ENCODE assay signal across 15 mouse cellular contexts in the genomic region with DNA sequence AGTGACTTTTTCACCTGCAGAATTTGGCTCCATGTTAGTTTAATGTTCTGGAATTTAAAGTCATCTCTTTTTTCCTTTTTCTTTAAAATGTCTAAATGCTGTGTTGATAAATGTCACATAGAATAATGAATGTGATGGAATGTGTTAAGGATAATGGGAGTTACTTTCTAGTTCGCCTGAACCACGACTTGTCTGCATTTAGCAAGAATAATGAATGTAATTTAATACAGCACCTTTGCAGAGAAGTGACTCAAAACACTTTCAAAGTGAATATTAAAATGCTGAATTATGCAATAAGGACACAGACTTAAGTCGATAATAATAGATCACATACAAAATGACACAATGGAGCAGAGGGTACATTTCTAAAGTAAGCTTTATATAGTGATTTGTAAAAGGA.
"Had no signal": no experiment of that assay in that cellular context is flagged by ENCODE, and none has a peak within 500 bp of the region (broad histone marks: within the 10 kb centered on the region; RNA-seq: fewer than 3 reads in every experiment).

No protein-coding gene starts in this region.

- H3K9ac ChIP-seq: liver, postnatal 0 days; lung, embryonic 15.5 days; midbrain, embryonic 12.5 days; midbrain, embryonic 15.5 days; neural tube, embryonic 12.5 days had no signal

- DNase-seq: liver, postnatal 0 days; lung, adult 2 months; lung, postnatal 4 days; right cerebral cortex, postnatal 25 days; right cerebral cortex, postnatal 4 days; spleen, adult 18-20 months; thymus, adult 2 months; thymus, postnatal 25 days; thymus, postnatal 4 days had no signal

- ATAC-seq: lung, postnatal 0 days; midbrain, embryonic 15.5 days had no signal

- H3K27ac ChIP-seq: lung, embryonic 15.5 days; midbrain, embryonic 10.5 days; midbrain, embryonic 12.5 days; midbrain, embryonic 15.5 days; neural tube, embryonic 12.5 days had no signal

- H3K4me3 ChIP-seq: lung, embryonic 15.5 days; midbrain, embryonic 10.5 days; midbrain, embryonic 12.5 days; midbrain, embryonic 15.5 days; neural tube, embryonic 12.5 days had no signal

- H3K4me2 ChIP-seq: lung, embryonic 15.5 days; midbrain, embryonic 12.5 days; midbrain, embryonic 15.5 days; neural tube, embryonic 12.5 days had no signal

- H3K36me3 ChIP-seq: lung, embryonic 15.5 days; midbrain, embryonic 10.5 days; midbrain, embryonic 12.5 days; midbrain, embryonic 15.5 days; neural tube, embryonic 12.5 days had no signal

- H3K4me1 ChIP-seq: lung, embryonic 15.5 days; midbrain, embryonic 10.5 days; midbrain, embryonic 12.5 days; midbrain, embryonic 15.5 days; neural tube, embryonic 12.5 days had no signal

- H3K9me3 ChIP-seq: lung, embryonic 15.5 days; midbrain, embryonic 10.5 days; midbrain, embryonic 12.5 days; midbrain, embryonic 15.5 days; neural tube, embryonic 12.5 days had no signal

- H3K27me3 ChIP-seq: lung, embryonic 15.5 days; midbrain, embryonic 12.5 days; midbrain, embryonic 15.5 days; neural tube, embryonic 12.5 days had no signal
